Mouse (Mus musculus) thymus, adult 2 months (tissue): ENCODE measurements around the gene Lrrc8e.

Experiments
- CTCF ChIP-seq: fragments of 200-500 bp; IDR thresholded peaks from 2 replicates; pipeline ENCODE4 v1.5.1; 2012; ENCODE audit warnings: mild to moderate bottlenecking, control low read depth, low read length, moderate library complexity, borderline replicate concordance; ENCODE audit not compliant: control insufficient read depth, poor library complexity, insufficient read depth; ENCODE audit errors: extremely low read depth
- POLR2A ChIP-seq: fragments of 200-500 bp; IDR thresholded peaks from 2 replicates; pipeline ENCODE4 v1.6.1; 2012; ENCODE audit warnings: mild to moderate bottlenecking, low read length, control low read depth, moderate library complexity; ENCODE audit not compliant: control insufficient read depth, poor library complexity, insufficient read depth; ENCODE audit errors: extremely low read depth

DNA sequence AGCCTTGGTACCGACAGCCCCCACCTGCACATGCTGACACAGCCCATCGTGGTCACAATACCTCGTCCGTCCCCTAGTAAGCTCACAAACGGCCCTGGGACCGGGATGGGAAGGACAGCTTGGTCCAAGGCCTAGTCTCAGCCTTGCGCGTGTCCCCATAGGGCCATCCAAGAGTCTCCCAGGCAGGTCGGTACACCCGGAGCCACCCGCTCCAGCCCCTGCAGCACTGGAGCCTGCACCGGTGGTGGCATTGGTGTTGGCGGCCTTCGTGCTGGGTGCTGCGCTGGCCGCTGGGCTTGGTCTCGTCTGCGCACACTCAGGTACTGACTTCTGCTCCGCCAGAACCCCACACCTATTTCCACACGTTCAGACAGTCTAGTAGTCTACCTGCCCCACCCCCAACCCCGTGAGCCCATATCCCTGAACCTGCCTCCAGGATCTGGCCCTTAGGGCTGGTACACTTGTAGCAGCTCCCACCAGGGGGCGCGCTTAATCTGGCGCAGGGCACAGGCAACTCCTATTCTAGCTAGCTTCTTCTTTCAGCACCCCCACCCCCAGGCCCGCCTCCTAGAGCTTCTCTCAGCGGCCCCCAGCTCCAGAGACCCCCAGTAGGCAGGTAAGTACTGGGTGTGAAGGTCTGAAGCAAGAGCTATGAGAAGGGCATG lies 23.8 kb downstream of the Lrrc8e start:
- TF ChIP-seq POLR2A = no peak
- peak; percentile 92 for TF ChIP-seq CTCF
